ENCODE assay signal across 21 mouse cellular contexts in genomic region chr5:84037250-84037963, GRCm38 (mm10).
DNase-seq lines count a peak whose midpoint lies in the region; ATAC-seq and TF ChIP-seq lines count a peak whose summit lies in the region.
"Had no signal": no experiment of that assay in that cellular context is flagged by ENCODE, and none has a peak within 500 bp of the region (broad histone marks: within the 10 kb centered on the region; RNA-seq: fewer than 3 reads in every experiment).

No protein-coding gene starts in this region.

- H3K36me3 ChIP-seq in lung, embryonic 14.5 days (ENCODE audit: insufficient read depth), result no peaks in the 10 kb centered on the region
- H3K36me3 ChIP-seq in lung, embryonic 15.5 days, result no peaks in the 10 kb centered on the region
- no peaks in the 10 kb centered on the region for H3K36me3 ChIP-seq in lung, embryonic 16.5 days (ENCODE audit: control insufficient read depth, insufficient read depth, low read length)
- H3K36me3 ChIP-seq: G1E had no signal

- no peaks in the 10 kb centered on the region for H3K4me1 ChIP-seq in lung, embryonic 14.5 days (ENCODE audit: insufficient read depth)
- no peaks in the 10 kb centered on the region for H3K4me1 ChIP-seq in lung, embryonic 15.5 days
- H3K4me1 ChIP-seq in lung, embryonic 16.5 days (replicated peaks; ENCODE audit: control insufficient read depth, insufficient read depth, low read length), result no peaks in the 10 kb centered on the region

- TF ChIP-seq CTCF in lung, embryonic 14.5 days (IDR thresholded peaks at IDR 0.05; ENCODE audit: low read depth), result no peak

- H3K4me3 ChIP-seq in lung, embryonic 14.5 days (ENCODE audit: low read depth, low read length), result no peak overlapping the region
- no peak overlapping the region for H3K4me3 ChIP-seq in lung, embryonic 15.5 days
- H3K4me3 ChIP-seq in lung, embryonic 16.5 days (ENCODE audit: low read length), result no peak overlapping the region

- ATAC-seq in lung, embryonic 14.5 days (ENCODE audit: insufficient read depth), result peak; percentile 63; the same call in 1 of the 2 replicates
- peak; percentile 61; the same call in 1 of the 2 replicates for ATAC-seq in lung, embryonic 15.5 days (ENCODE audit: borderline replicate concordance, extremely low read depth, low FRiP score, low TSS enrichment)
- ATAC-seq in lung, embryonic 16.5 days (ENCODE audit: low read depth), result peak; percentile 60
- ATAC-seq: activated CD4-positive, CD25-positive, alpha-beta regulatory T cell, adult 4 months; CD4-positive, CD25-positive, alpha-beta regulatory T cell, adult 4 months; Patski had no signal

- H3K27ac ChIP-seq in lung, embryonic 14.5 days (ENCODE audit: low read depth), result no peak overlapping the region
- 0 out of 2 replicates have a peak overlapping the region, but pooled peaks have one; percentile 29 for H3K27ac ChIP-seq in lung, embryonic 15.5 days
- H3K27ac ChIP-seq in lung, embryonic 16.5 days (ENCODE audit: low read length), result no peak overlapping the region

- H3K9ac ChIP-seq in lung, embryonic 14.5 days, result no peak overlapping the region
- no peak overlapping the region for H3K9ac ChIP-seq in lung, embryonic 15.5 days
- no peak overlapping the region for H3K9ac ChIP-seq in lung, embryonic 16.5 days (ENCODE audit: low read length)

- no peak overlapping the region for H3K4me2 ChIP-seq in lung, embryonic 14.5 days
- H3K4me2 ChIP-seq in lung, embryonic 15.5 days, result no peak overlapping the region
- no peak overlapping the region for H3K4me2 ChIP-seq in lung, embryonic 16.5 days (ENCODE audit: low read depth, low read length)

- no peaks in the 10 kb centered on the region for H3K27me3 ChIP-seq in lung, embryonic 14.5 days (ENCODE audit: insufficient read depth, low read length)
- H3K27me3 ChIP-seq in lung, embryonic 15.5 days, result no peaks in the 10 kb centered on the region
- H3K27me3 ChIP-seq in lung, embryonic 16.5 days (ENCODE audit: control insufficient read depth, insufficient read depth, low read depth, low read length), result no peaks in the 10 kb centered on the region
- H3K27me3 ChIP-seq: CH12.LX, Patski had no signal

- no peaks in the 10 kb centered on the region for H3K9me3 ChIP-seq in lung, embryonic 14.5 days (ENCODE audit: low read depth, low read length)
- H3K9me3 ChIP-seq in lung, embryonic 15.5 days, result no peaks in the 10 kb centered on the region
- no peaks in the 10 kb centered on the region for H3K9me3 ChIP-seq in lung, embryonic 16.5 days (ENCODE audit: control insufficient read depth, low read length)
- H3K9me3 ChIP-seq: G1E had no signal

- DNase-seq in lung, embryonic 14.5 days, result peak; percentile 43
- DNase-seq in lung, postnatal 36 days, result no peak
- DNase-seq in lung, postnatal 14 days, result no peak
- no peak for DNase-seq in lung, adult 18-20 months
- DNase-seq: adrenal gland, adult 2 months; adrenal gland, adult 8-10 months; adrenal gland, postnatal 10 days; adrenal gland, postnatal 14 days; adrenal gland, postnatal 25 days; adrenal gland, postnatal 36 days; B cell, adult 2 months; cerebellum, adult 11 months; cerebellum, adult 11-12 months; cerebellum, adult 18-20 months had no signal

- 62% methylated on average over 1 of the region's 1 CpGs for WGBS in lung, embryonic 14.5 days
- 69% methylated on average over 1 of the region's 1 CpGs for WGBS in lung, embryonic 15.5 days
- WGBS in lung, embryonic 16.5 days, result 68% methylated on average over 1 of the region's 1 CpGs
